Mouse (Mus musculus): Measurements from ENCODE around the gene Hmgcs2. TPM values are rescaled to one million over a fixed set of nuclear protein-coding genes. Genes with fewer than 3 reads are reported as not detected.

Gene Hmgcs2
- polyA plus RNA-seq, 1 experiment from 2014 or later: 24.8 TPM

Other genes starting within 250 kb of the Hmgcs2 start
- gene Adam30, start 119.8 kb upstream of the Hmgcs2 start, polyA plus RNA-seq (2015; fragmentation: Nextera tagmentation; extraction: Ambion mirVana): not detected in 2 replicates
- not detected in 2 replicates for gene Reg4, start 58.3 kb upstream of the Hmgcs2 start, polyA plus RNA-seq (2015; fragmentation: Nextera tagmentation; extraction: Ambion mirVana)
- 197 and 219 TPM in 2 replicates for gene Phgdh, start 59.6 kb downstream of the Hmgcs2 start, polyA plus RNA-seq (2015; fragmentation: Nextera tagmentation; extraction: Ambion mirVana)
- gene Zfp697, start 102.0 kb downstream of the Hmgcs2 start, polyA plus RNA-seq (2015; fragmentation: Nextera tagmentation; extraction: Ambion mirVana): 14.4 and 15.1 TPM in 2 replicates
- 0.19 TPM in 1 of 2 replicates, not detected in the other for gene Gm4450, start 176.7 kb downstream of the Hmgcs2 start, polyA plus RNA-seq (2015; fragmentation: Nextera tagmentation; extraction: Ambion mirVana)
- gene Hsd3b4, start 230.1 kb downstream of the Hmgcs2 start, polyA plus RNA-seq (2015; fragmentation: Nextera tagmentation; extraction: Ambion mirVana): not detected in 2 replicates